Mouse (Mus musculus) mature B cell (primary cell): ENCODE results near the gene S1pr1.

Experiments used
- in situ Hi-C: fragments of 300-500 bp; cut with MboI; formaldehyde crosslinking; loops from 2 replicates; pipeline ENCODE4 v1.14.3; 2019

The S1pr1 gene

DNA sequence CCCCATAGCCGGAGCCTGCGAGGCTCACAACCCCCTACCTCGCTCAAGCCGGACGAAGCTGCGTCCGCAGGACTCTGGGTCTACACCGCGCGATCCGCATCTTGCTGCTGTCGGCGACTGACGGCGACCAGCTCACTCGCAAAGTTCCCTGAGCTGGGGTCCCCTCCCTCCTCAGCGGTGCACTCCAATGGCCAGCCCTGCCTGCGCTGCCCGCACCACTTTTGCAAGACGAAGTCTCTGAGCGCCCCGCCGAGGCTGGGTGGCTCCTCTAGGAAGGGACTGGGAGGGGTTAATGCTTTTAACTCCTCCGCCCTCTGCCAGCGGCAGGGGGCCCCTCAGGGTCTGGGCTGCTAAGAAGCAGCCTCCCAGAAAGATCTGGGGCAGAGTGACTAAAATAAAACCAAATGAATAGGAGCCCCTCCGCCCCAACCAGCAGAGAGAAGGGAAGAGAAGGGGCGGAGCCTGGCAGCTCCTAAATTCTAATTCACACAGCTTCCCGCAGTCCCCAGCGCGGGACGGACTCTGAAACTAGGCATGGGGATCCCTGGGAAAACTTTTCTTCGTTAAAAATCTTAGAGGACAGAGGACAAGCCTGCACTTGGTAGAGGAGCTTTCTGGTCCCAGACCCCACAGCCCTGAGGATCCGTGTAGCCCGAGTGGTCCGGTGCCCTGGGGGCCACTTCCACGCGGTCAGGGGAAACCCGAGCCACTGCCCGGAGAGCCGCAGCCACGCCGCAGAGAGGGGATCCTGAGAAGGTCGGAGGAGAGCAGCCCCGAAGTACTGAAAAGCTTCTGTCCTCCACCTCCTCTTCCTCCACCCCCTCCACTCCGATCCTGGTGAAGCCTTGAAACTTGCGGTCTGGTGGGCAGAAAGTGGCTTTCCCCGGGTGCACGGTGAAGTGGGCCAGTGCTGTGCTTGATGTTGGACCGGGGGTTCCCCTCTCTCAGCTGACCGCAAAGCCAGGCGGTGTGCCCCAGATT, at the start of gene S1pr1:
Gene S1pr1, minus strand, starts transcription at position 402 of the 981 bp plus-strand sequence.
- in situ Hi-C loops, result loop anchor here (5.0 to 10.0 kb wide), 2 partner anchors 43 to 80 kb away; no protein-coding TSS in a partner anchor

DNA sequence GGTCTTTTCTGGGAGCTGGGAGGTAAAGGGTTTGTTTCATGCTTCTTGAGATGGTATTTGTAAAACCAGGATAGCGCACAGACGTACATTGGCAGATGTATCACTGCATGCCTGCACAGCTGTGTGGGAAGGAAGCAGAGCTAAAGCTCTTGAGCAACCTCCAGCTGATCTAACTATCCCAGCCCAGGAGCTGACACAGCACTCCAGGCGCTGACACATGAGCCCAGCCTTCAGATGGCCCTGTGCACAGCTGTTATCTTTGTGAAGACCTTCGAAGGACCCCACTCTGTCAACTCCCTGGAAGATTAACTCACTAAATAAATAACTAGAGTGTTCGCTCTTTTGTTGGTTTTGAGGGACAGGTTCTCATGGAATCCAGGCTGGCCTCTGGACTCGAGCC, 48.4 kb upstream of the S1pr1 start:
- in situ Hi-C loops, result no loop called here

DNA sequence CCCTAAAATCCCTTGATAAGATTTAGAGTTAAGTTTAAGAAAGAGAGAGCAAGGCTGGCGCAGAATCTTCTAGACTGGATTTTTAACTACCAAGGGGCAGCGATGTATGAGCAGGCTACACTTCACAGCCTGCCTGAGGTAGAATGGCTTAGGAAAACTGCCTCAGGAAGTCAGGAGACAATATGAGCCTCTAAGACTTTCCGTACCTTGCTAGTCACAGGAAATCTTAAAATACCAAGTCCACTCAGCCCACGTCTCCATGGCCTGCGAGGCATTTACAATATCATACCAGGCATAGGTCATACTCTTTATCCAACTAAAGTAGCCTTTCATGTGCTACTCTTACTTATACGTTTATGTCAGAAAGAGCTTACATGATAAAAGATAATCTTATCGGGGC, 48.0 kb upstream of the S1pr1 start:
- in situ Hi-C loops, result no loop called here

DNA sequence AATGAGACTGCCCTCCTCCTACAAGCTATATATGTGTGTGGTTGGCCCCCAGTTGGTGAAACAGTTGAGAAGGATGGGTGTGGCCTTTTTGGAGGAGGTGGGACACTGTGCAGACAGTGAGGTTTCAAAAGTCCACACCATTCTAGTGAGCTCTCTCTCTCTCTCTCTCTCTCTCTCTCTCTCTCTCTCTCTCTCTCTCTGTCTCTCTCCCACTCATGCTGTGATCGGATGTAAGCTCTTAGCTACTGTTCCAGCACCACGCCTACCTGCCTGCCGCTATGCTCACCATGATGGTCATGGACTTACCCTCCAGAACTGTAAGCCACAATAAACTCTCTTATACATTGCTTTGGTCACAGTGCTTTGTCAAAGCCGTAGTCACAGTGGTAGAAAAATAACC, 44.8 kb upstream of the S1pr1 start:
- in situ Hi-C loops, result no loop called here

DNA sequence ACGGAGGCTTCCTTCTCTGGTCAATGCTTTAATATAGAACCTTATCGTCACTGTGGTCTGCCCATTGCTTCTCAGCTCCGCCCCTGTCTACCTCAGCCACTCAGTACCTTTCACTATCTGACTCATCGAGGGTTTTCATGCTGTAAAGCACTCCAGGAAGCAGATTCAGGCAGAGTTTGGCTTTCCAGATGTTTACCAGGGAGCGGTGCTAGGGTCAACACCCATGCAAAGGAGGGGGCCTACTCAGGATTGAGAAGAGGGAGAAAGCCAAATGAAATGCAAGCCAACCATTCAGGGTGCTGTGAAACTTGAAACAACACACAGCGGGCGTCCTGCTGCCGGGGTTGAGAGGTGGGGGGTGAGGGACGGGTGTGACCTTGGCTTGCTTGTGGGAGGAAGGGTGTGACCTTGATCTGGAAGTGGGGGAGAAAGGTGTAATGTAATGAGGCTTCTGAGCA, 43.6 kb upstream of the S1pr1 start:
- in situ Hi-C loops, result no loop called here

DNA sequence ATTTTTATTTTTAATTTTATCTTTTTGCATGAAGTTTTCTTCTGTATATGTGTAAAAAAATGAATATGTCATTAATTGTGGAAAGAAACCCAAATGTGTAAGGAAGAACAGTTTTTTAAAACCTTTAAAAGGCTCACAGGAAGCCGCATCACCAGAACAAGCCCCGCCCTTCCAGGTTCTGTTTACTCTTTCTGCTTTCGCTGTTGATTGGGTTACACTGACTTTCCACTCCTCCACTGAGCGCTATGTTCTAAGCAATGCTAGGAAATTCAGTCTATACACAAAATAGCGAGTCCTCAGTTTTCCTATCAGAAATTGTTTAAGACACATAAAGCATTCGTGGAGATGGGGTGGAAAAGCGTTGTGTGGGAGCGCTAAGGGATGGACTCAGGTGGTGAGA, 39.6 kb upstream of the S1pr1 start:
- in situ Hi-C loops, result no loop called here

DNA sequence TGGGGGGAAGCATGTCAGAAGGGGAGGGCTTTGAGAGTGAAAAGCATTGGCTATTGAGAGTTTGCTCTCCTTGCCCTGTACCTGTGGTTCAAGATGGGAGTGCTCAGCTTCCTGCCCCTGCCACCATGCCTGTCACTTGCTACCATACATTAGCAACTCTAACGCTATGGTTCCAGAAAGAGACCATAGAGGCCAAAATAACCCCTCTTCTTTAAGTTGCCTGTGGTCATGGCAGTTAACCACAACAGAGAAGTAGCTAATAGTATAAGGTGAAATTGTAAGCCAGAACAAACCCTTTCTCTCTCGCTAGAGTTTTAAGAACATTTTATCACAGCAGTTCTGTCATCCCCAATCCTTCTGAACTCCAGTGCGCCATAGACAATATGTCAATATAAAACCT, 35.5 kb upstream of the S1pr1 start:
- in situ Hi-C loops, result no loop called here

DNA sequence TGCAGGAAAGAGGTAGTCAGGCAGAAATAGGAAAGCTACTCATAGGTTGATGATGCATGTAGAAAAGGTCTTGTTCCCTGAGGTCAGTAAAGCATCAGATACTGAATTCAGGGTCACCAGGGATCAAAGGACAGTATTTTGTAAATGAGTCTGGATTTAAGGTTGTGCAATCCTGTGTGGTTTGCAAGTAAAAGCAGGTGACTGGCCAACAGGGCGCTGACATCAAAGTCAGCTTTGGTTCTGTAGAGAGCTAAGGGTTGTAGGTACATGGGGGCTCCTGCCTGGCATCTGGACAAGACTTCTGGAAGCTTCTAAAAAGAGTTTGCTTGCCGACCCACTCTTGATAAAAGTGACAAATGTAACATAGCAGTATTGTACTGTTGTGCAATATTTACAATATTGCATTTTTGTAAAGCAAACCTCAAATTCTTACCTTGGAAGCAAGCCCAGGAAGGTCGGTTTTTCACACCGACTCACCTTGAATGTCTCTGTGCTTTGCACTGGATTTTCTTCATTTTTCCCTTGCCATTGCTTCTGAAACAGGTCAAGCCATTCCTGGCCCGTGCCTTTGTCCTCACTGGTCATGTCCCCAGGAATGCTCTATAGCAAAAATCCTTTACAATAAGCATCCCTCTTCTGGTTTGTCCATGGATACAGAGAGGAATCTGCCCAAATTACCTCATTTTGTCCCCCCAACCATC, 33.6 kb upstream of the S1pr1 start:
- in situ Hi-C loops, result no loop called here

DNA sequence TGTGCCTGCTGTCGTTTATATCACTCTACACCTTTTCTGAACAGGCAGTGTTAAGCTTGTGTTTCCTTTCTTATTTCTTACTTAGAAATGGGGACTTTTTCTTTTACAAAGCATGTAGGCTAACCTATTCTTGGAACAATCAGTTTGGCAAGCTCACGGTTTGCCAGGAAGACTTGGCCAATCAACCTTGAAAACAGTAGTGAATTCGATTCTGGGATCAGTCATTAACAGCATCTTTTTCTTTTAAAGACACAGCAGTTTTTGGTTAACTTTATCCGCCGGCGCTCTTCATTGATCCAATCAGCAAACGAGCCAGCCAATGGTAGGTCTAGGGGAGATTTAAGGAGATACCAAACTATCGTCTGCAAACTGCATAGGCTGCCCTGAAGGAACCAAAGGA, 31.6 kb upstream of the S1pr1 start:
- in situ Hi-C loops, result no loop called here

DNA sequence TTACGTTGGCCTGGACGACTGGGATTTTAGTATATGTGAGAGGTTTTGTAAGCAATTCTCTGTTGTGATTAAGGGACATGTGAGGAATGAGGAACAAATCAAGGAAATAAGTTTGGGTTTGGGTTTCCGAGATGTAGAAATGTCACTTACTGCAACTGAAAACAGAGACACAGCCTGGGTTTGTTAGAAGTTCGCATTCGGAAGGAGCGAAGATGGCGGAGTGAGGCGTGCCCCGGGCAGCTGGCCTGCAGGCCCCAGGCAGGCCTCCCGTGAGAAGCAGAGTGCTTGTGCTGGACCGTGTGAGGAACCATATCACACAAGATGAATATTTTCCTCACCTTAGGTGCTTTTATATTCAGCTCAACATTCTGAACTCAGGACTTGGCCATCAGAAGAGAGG, 30.2 kb upstream of the S1pr1 start:
- in situ Hi-C loops, result no loop called here

DNA sequence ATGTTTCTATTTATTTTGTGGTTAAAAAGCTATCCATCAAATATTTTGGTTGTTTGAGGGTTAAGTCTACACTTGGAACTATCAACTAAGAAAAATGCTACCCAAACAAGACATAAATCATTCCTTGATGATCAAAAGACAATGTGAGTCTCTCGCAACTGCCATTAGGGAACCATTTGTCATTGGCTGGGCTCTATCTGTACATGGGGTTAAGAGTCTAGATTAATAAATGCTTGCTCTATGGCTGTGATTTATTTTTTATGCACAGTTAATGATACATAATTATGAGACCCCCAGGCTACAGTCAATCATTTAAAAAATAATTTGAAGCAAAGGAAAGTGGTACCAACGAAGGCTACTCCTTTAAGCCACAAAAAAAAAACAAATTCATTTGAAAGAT, 23.7 kb upstream of the S1pr1 start:
- in situ Hi-C loops, result no loop called here

DNA sequence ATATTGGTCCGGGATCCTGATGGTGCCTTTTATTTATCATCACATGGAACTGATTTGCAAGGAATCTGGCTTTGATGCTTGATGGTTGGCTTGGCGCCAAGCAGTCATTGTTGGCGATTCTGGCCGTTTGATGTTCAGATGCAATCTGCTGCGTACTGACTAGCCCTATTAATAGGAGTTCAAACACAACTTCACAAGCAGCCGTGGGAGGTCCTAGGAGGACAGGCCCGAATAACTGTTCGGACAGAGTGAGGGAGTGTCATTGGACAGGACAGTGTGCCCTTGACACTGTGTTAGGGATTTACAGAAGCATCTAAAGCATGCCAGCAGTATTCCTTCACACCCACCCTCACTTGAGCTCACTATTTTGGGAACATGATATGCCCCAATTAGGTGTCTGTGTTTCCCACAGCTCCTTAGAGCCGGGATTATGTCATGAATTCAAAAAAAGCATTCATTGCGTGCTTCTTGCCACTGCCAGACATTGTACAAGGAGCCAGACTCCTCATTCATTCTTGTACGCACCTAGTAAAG, 23.0 kb upstream of the S1pr1 start:
- in situ Hi-C loops, result no loop called here

DNA sequence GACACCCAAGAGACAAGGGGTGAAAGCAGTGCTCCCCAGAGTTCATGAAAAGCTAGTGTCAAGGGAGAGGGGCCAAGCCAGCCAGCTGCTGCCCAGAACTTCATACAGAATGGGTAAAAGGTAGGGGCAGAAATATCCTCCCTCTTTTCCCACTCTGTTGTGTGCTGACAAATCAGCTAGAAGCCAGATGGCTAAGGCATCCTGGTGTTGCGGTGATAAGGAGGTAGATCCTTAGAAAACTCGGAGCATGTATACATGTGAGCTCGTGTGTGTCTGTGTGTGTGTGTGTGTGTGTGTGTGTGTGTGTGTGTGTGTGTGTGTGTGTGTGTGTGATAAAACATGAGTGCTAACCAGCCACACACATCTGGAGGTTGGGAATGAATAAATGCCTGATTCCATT, 20.7 kb upstream of the S1pr1 start:
- in situ Hi-C loops, result no loop called here

DNA sequence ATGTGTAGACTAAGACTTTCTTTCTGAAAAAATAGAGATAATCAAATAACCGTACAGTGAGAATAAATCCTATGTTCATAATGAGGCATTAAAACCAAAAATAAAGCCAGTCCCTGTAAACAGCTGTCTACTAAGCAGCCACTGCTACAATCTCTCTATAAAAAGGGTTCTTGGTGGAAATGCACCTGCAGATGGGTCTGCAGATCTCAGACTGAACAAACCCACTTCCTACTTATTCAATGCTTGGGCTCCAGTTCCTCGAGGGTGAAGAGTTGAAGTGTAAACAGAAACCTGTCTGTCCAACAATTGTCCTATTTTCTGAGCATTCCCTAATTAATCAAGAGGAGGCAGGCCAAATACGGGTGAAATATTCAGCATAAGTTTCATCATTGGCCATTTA, 20.0 kb upstream of the S1pr1 start:
- in situ Hi-C loops, result no loop called here

DNA sequence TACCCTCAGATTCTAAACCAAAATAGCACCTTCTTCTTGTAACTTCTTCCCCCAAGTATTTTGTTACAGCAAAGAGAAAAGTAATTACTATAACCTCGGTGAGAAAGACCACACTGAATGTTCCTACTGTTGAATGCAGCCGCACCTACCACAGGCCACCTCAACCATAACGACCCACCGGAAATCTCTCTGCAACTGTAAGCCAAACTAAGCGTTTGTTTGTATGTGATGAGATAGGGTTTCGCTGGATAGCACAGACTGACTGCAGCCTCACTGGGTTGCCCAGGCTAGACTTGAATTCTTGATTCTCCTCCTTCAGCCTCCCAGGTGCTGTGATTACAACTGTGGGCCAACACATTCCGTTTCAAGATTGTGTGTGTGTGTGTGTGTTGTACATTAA, 15.5 kb upstream of the S1pr1 start:
- in situ Hi-C loops, result no loop called here

DNA sequence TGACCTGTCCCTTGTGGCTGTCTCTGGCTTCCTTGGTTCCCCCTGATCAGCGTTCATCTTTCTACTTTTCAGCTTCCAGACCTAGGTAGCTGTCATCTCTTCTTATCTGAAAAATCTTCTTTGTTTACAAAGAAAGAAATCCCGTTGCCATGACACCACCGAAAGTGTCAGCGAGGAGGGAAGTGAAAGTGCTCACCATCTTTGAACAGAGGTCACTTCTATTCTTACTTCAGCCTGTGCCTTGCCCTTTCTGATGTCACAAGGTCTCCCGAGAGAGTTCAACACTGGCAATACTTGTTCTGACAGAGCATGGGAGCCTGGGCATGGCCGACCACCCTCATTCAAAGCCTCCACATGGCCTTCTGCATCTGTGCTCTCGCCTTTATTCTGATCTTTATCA, 14.3 kb upstream of the S1pr1 start:
- in situ Hi-C loops, result no loop called here

DNA sequence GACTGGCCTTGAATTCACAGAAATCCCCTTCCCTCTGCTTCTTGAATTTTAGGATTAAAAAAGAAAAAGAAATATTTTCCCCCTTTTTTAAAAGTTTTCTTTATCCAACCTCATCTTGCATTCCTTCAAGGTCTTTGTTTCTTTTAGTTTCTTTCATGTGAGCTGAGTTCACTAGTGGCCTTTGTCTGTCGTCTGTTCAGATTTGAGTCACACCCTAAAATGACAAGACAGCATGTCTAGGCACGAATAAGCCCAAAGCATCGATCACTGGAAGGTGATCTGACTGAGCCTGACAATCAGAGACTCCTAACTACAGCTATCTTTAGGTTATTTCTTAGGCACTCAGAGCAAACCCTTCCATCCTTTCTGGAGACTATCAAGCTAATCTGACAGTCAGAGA, 13.3 kb upstream of the S1pr1 start:
- in situ Hi-C loops, result no loop called here

DNA sequence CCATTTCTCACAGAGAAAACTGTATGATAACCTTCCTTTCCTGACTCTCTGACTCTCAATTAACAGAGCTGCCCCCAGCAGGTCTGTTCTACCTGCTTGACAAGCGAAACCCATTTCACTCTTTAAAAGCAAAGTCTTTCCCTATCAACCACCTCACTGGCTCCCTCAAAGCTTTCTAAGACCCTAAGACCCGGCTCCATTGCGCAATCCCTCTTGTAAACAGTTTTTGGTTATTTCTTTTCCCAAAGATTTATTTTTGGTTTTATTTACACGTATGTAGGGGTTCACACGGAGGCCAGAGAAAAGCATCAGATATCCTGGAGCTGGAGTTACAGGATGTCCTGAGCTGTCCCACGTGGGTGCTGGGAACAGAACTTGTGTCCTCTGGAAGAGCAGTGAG, 4.0 kb upstream of the S1pr1 start:
- in situ Hi-C loops, result loop anchor here (10.0 kb wide), 1 partner anchor 76 kb away; no protein-coding TSS in a partner anchor

DNA sequence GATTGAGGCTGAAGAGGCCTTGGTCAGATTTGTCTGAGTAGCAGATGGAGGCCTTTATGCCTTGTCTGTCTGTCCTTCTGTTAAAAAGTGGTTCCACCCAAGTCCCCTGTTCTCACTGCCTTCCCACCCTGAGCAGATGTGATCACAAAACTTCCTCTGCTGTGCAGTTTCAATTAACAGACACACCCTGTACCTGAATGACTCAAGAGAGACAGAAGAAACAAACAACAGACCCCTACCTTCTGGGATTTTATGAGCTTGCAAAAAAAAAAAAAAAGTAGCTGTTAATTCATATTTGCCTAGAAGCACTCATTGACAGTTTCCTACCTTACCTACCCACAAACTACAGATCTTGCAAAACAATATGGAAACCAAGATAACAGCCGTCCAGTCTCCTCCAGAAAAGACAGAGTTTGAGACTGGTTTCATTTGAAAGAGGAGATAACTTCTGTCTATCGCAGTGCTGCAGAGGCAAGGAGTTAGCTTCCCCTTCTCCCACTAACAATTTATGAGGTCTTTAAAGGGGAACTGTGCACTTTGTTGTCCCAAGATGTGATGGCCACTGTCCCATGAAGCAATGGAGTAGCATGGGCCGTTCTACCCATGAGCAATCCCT, 1.1 kb upstream of the S1pr1 start:
- in situ Hi-C loops, result loop anchor here (10.0 kb wide), 1 partner anchor 79 kb away; no protein-coding TSS in a partner anchor

DNA sequence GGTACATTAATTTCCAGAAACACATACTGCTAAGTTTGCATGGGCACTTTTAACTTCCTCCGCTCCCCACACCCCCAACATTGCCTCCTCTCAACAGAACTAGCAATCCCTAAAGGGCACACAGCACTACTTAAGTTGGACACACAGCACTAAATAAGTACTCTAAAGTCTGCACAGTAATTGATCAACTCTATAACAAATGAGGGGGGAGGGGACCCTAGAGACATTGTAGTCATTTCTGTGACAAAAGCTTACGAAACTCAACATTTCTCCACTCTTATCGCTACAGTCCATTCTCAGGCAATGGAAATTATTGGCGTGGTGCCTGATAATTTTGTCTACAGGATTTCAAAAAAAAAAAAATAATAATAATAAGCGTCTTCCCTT, 830 bp downstream of the S1pr1 start:
- in situ Hi-C loops, result loop anchor here (5.0 to 10.0 kb wide), 2 partner anchors 42 to 81 kb away; no protein-coding TSS in a partner anchor

DNA sequence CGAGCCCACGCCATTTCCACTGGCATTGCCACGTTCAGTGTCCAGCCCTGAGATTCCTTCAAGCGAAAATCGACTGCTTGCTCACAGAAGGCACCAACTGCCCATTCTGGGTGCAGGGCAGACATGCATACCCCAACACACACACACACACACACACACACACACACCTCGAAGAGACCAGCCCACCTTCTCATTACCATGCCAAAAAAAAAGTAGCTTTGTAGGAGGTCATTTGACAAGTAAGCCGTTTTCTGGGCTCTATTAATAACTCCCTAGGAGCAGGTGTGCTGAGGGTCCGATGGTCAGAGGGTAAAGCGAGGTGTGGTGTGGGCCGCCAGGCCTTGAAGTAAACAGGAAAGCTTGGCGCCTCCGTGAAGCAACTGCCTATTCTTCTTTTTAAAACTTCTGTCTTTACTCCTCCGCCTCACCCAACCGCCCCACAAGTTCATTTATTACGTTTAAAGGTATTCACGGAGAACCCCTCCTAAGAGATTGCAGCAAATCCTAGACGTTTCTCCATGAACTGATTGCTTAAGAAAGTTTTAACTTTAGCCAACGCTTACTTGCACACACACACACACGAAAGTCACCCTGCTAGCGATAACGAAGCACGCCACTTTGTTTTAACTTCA, 1.3 kb downstream of the S1pr1 start:
- in situ Hi-C loops, result loop anchor here (5.0 to 10.0 kb wide), 2 partner anchors 41 to 81 kb away; no protein-coding TSS in a partner anchor
